Mouse (Mus musculus): ENCODE data around the gene Serpina3a. TPM values are rescaled to one million over a fixed set of nuclear protein-coding genes. Genes with fewer than 3 reads are reported as not detected.

The Serpina3a gene
- total and polyA plus RNA-seq, 3 experiments: not detected

GRCm38 (mm10) chr12:104127696-104128095 is 15.2 kb downstream of the Serpina3a start, which contains the start of gene Serpina3b:
TSS of gene Serpina3b (plus strand) at chr12:104127996.
- Histone ChIP-seq H3K27me3 (ENCODE audit: control insufficient read depth, insufficient read depth, low read length) (no peaks in the 10 kb centered on the region), H3K9ac (ENCODE audit: low read depth, low read length) (no peak within 1 kb of the TSS), H3K36me3 (ENCODE audit: control insufficient read depth, insufficient read depth, low read length) (no peaks in the 10 kb centered on the region), H3K4me3 (no peak within 1 kb of the TSS), H3K79me2 (replicated peaks; ENCODE audit: control insufficient read depth, insufficient read depth, low read length) (no peaks in the 10 kb centered on the region), H3K4me1 (ENCODE audit: control insufficient read depth, insufficient read depth, low read length) (peaks cover 5% of the 10 kb centered on the region), H3K27ac (no peak within 1 kb of the TSS)
- intact Hi-C loops (cut with DNase I): no loop called here
- 69% methylated on average over 5 of the region's 5 CpGs for WGBS
- no peak for DNase-seq
- TF ChIP-seq EP300 (IDR thresholded peaks at IDR 0.05; ENCODE audit: insufficient read depth, low read depth, low read length): no peak
- TF ChIP-seq POLR2A (IDR thresholded peaks at IDR 0.05; ENCODE audit: insufficient read depth, low read depth, low read length): no peak
- no peak for TF ChIP-seq CTCF (IDR thresholded peaks at IDR 0.05)

- TF ChIP-seq EP300 (IDR thresholded peaks at IDR 0.05; ENCODE audit: insufficient read depth, low read depth, low read length) (no peak), POLR2A (IDR thresholded peaks at IDR 0.05; ENCODE audit: insufficient read depth, low read depth, low read length) (no peak), CTCF (IDR thresholded peaks at IDR 0.05) (no peak)
- Histone ChIP-seq H3K27ac (no peak overlapping the region), H3K4me3 (no peak overlapping the region), H3K79me2 (replicated peaks; ENCODE audit: control insufficient read depth, insufficient read depth, low read length) (no peaks in the 10 kb centered on the region), H3K4me1 (ENCODE audit: control insufficient read depth, insufficient read depth, low read length) (peaks cover 3% of the 10 kb centered on the region; the same call in 1 of the 2 replicates), H3K27me3 (ENCODE audit: control insufficient read depth, insufficient read depth, low read length) (no peaks in the 10 kb centered on the region), H3K36me3 (ENCODE audit: control insufficient read depth, insufficient read depth, low read length) (no peaks in the 10 kb centered on the region), H3K9ac (ENCODE audit: low read depth, low read length) (no peak overlapping the region)
- intact Hi-C loops (cut with DNase I): no loop called here
- no peak for DNase-seq
Measured at GRCm38 (mm10) chr12:104131041-104131440, 18.5 kb downstream of the Serpina3a start.

- intact Hi-C loops (cut with DNase I): no loop called here
- no peak overlapping the region for H3K9ac ChIP-seq (ENCODE audit: low read depth, low read length)
- TF ChIP-seq EP300 (IDR thresholded peaks at IDR 0.05; ENCODE audit: insufficient read depth, low read depth, low read length): no peak
- TF ChIP-seq CTCF (IDR thresholded peaks at IDR 0.05): no peak
- no peak for TF ChIP-seq POLR2A (IDR thresholded peaks at IDR 0.05; ENCODE audit: insufficient read depth, low read depth, low read length)
- H3K36me3 ChIP-seq (ENCODE audit: control insufficient read depth, insufficient read depth, low read length): no peaks in the 10 kb centered on the region
- H3K79me2 ChIP-seq (replicated peaks; ENCODE audit: control insufficient read depth, insufficient read depth, low read length): no peaks in the 10 kb centered on the region
- DNase-seq: no peak
- WGBS: 77% methylated on average over 2 of the region's 2 CpGs
- no peak overlapping the region for H3K27ac ChIP-seq
- H3K4me3 ChIP-seq: no peak overlapping the region
- H3K4me1 ChIP-seq (ENCODE audit: control insufficient read depth, insufficient read depth, low read length): no peaks in the 10 kb centered on the region; the same call in 1 of the 2 replicates
- no peaks in the 10 kb centered on the region for H3K27me3 ChIP-seq (ENCODE audit: control insufficient read depth, insufficient read depth, low read length)
Measured at GRCm38 (mm10) chr12:104138216-104138615, 25.7 kb downstream of the Serpina3a start.

GRCm38 (mm10) chr12:104140543-104141103 is 28.1 kb downstream of the Serpina3a start:
- no peak overlapping the region for H3K27ac ChIP-seq
- H3K4me3 ChIP-seq: no peak overlapping the region
- no peaks in the 10 kb centered on the region for H3K79me2 ChIP-seq (replicated peaks; ENCODE audit: control insufficient read depth, insufficient read depth, low read length)
- no peak for TF ChIP-seq CTCF (IDR thresholded peaks at IDR 0.05)
- no peak for TF ChIP-seq POLR2A (IDR thresholded peaks at IDR 0.05; ENCODE audit: insufficient read depth, low read depth, low read length)
- whole genome bisulfite sequencing: 84% methylated on average over 4 of the region's 4 CpGs
- H3K36me3 ChIP-seq (ENCODE audit: control insufficient read depth, insufficient read depth, low read length): no peaks in the 10 kb centered on the region
- H3K27me3 ChIP-seq (ENCODE audit: control insufficient read depth, insufficient read depth, low read length): no peaks in the 10 kb centered on the region
- intact Hi-C loops (cut with DNase I): no loop called here
- H3K9ac ChIP-seq (ENCODE audit: low read depth, low read length): no peak overlapping the region
- no peaks in the 10 kb centered on the region; the same call in 1 of the 2 replicates for H3K4me1 ChIP-seq (ENCODE audit: control insufficient read depth, insufficient read depth, low read length)
- no peak for DNase-seq

GRCm38 (mm10) chr12:104141506-104141905 is 29.0 kb downstream of the Serpina3a start:
- Histone ChIP-seq H3K79me2 (replicated peaks; ENCODE audit: control insufficient read depth, insufficient read depth, low read length) (no peaks in the 10 kb centered on the region), H3K4me3 (no peak overlapping the region), H3K27ac (no peak overlapping the region), H3K36me3 (ENCODE audit: control insufficient read depth, insufficient read depth, low read length) (no peaks in the 10 kb centered on the region), H3K27me3 (ENCODE audit: control insufficient read depth, insufficient read depth, low read length) (no peaks in the 10 kb centered on the region), H3K9ac (ENCODE audit: low read depth, low read length) (no peak overlapping the region), H3K4me1 (ENCODE audit: control insufficient read depth, insufficient read depth, low read length) (no peaks in the 10 kb centered on the region; the same call in 1 of the 2 replicates)
- no peak for DNase-seq
- intact Hi-C loops (cut with DNase I): no loop called here
- TF ChIP-seq CTCF (IDR thresholded peaks at IDR 0.05) (no peak), EP300 (IDR thresholded peaks at IDR 0.05; ENCODE audit: insufficient read depth, low read depth, low read length) (no peak), POLR2A (IDR thresholded peaks at IDR 0.05; ENCODE audit: insufficient read depth, low read depth, low read length) (no peak)
- WGBS: 74% methylated on average over 1 of the region's 1 CpGs

GRCm38 (mm10) chr12:104142427-104142826 is 29.9 kb downstream of the Serpina3a start:
- intact Hi-C loops (cut with DNase I): no loop called here
- no peak overlapping the region for H3K9ac ChIP-seq (ENCODE audit: low read depth, low read length)
- H3K36me3 ChIP-seq (ENCODE audit: control insufficient read depth, insufficient read depth, low read length): no peaks in the 10 kb centered on the region
- TF ChIP-seq CTCF (IDR thresholded peaks at IDR 0.05) (no peak), POLR2A (IDR thresholded peaks at IDR 0.05; ENCODE audit: insufficient read depth, low read depth, low read length) (no peak), EP300 (IDR thresholded peaks at IDR 0.05; ENCODE audit: insufficient read depth, low read depth, low read length) (no peak)
- no peak for DNase-seq
- H3K4me1 ChIP-seq (ENCODE audit: control insufficient read depth, insufficient read depth, low read length): no peaks in the 10 kb centered on the region; the same call in 1 of the 2 replicates
- no peak overlapping the region for H3K27ac ChIP-seq
- H3K27me3 ChIP-seq (ENCODE audit: control insufficient read depth, insufficient read depth, low read length): no peaks in the 10 kb centered on the region
- no peaks in the 10 kb centered on the region for H3K79me2 ChIP-seq (replicated peaks; ENCODE audit: control insufficient read depth, insufficient read depth, low read length)
- H3K4me3 ChIP-seq: no peak overlapping the region
- WGBS: 62% methylated on average over 1 of the region's 1 CpGs

Measured in heart, adult 2 months (tissue).